Mouse (Mus musculus) right cerebral cortex, postnatal 4 days (tissue): ENCODE measurements at regions not wholly inside any gene's neighbourhood (a gene's known extent, or its start where the extent isn't known, plus 50 kb on each side); places are given as distances from the start of the nearest gene placed in this dataset.

ENCODE experiments used
- DNase-seq: peaks from one replicate; pipeline ENCODE4 v3.0.0-alpha.2; 2022

DNA sequence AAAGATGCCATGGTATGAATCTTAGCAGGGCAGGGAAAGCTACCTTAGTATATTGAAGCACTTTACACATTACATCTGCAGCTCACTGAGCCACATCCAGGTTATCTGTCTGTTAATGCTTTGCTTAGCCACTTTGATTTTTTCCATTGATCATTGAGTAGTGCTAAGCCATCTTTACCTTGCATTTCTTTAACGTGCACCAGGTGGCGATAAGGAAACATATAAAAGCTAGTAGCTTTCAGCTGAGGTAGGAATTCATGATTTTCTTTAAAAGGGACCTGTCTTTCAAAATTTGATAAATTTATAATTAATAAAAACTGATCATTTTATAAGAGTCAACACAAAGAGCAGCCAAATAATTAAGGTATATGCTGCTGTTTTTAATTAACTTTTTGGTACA is 426.3 kb upstream of the Tpk1 start:
- peak; percentile 13 for DNase-seq

DNA sequence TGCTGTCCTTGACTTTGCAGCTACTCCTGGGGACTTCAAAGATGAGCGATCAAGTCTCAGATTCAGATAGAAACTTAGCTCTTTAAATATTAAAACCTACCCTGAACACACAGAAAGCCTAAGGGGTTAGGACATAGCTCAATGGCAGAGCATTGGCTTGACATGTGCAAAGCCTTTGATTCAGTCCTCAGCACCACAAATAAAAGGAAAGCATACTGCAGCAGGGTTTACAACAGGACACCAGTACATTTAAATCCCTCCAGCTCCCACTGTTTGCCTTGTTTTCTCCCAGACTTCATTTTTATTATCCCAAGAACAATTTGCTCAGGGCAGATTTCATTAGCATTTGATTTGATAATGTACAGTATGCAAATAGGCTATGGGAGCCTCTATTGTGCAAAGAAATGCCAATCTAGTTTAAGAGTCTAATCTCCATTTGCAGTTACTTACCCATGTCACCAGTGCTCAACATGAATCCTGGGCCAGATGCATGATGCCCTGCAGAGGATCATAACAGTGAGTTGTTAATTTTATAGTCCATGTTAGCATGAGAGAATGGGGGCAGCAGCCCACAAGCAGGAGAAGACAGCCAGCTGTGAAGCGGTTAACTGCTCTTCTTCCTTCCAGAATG is 416.0 kb upstream of the Tpk1 start:
- no peak for DNase-seq

DNA sequence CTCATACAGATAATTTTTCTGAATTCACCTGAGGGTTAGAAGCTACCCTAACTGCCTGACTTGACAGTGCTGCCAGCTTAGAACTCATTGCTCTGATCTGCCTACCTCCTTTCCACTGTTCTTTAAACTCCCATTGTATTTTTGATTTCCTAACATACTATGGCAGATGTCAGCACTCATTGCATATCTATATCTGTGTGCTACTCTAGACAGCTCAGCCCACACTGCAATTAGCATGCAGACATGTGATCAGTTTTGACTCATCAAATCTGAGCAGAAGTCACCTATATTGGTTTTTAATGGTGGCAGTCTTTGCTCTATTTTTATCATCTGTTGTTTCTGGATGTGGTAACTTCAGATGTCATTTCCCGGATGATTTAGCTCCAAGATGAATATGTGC is 407.0 kb upstream of the Tpk1 start:
- DNase-seq = no peak

DNA sequence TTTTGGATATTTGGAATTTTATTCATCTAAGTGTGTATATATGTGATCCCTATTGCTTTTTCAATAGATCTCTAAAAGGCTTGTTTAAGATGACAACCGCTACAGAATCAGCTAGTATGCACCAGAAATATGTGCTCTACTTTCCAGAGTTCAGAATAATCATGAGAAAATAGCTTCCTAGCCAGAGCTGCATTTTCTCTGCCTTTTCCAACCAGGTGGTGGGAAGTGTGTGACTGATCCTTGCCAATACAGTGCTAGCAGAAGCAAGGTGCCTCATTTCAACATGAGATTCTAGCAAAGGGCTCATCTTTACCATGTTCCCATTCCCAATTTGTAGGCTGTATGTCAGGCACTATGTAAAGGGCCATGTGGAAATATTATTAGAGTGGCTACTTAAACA is 401.8 kb upstream of the Tpk1 start:
- no peak for DNase-seq
